ENCODE assay signal across 8 mouse cellular contexts in genomic region chr1:105989640-105989984, GRCm38 (mm10). TPM values are rescaled to one million over a fixed set of nuclear protein-coding genes. Genes with fewer than 3 reads are reported as not detected.
DNase-seq lines count a peak whose midpoint lies in the region; ATAC-seq and TF ChIP-seq lines count a peak whose summit lies in the region.

No protein-coding gene starts in this region.

- H3K4me2 ChIP-seq in midbrain, embryonic 14.5 days (ENCODE audit: low read length): peak overlapping the region; percentile 99

- H3K4me1 ChIP-seq in embryonic facial prominence, embryonic 10.5 days: peaks cover 42% of the 10 kb centered on the region
- H3K4me1 ChIP-seq in midbrain, embryonic 14.5 days (ENCODE audit: control insufficient read depth, insufficient read depth, low read length): peaks cover 23% of the 10 kb centered on the region

- peaks cover 14% of the 10 kb centered on the region; the same call in 1 of the 2 replicates for H3K27me3 ChIP-seq in embryonic facial prominence, embryonic 10.5 days (replicated peaks; ENCODE audit: low read depth, poor library complexity, severe bottlenecking)
- no peaks in the 10 kb centered on the region for H3K27me3 ChIP-seq in midbrain, embryonic 14.5 days (ENCODE audit: control insufficient read depth, insufficient read depth, low read length)

- ATAC-seq in inflammation-experienced regulatory T-cells, adult 6 months: peak; percentile 0
- peak; percentile 7 for ATAC-seq in midbrain, embryonic 14.5 days (ENCODE audit: low FRiP score, low TSS enrichment)
- no peak for ATAC-seq in activated CD4-positive, CD25-positive, alpha-beta regulatory T cell, adult 4 months
- ATAC-seq in erythroid progenitor cell, adult 5-6 weeks (replicated peaks; ENCODE audit: low FRiP score, poor library complexity, severe bottlenecking): no peak

- no peaks in the 10 kb centered on the region for H3K9me3 ChIP-seq in embryonic facial prominence, embryonic 10.5 days
- H3K9me3 ChIP-seq in midbrain, embryonic 14.5 days (ENCODE audit: control insufficient read depth, low read length): no peaks in the 10 kb centered on the region

- H3K4me3 ChIP-seq in left cerebral cortex, adult 2 months: peak overlapping the region; percentile 76
- H3K4me3 ChIP-seq in embryonic facial prominence, embryonic 10.5 days: peak overlapping the region; percentile 88
- peak overlapping the region; percentile 80 for H3K4me3 ChIP-seq in midbrain, embryonic 14.5 days (replicated peaks; ENCODE audit: low read depth, low read length)

- no peak for TF ChIP-seq CTCF in left cerebral cortex, adult 2 months (IDR thresholded peaks at IDR 0.05)

- intact Hi-C loops in left cerebral cortex, adult 2 months (cut with DNase I): no loop called here

- whole genome bisulfite sequencing in embryonic facial prominence, embryonic 10.5 days: 1% methylated on average over 13 of the region's 13 CpGs
- 2% methylated on average over 13 of the region's 13 CpGs for WGBS in midbrain, embryonic 14.5 days

- no peak for DNase-seq in left cerebral cortex, adult 2 months (ENCODE audit: extremely low spot score in 1 of 2, low spot score in 2 of 2)
- DNase-seq in left cerebral cortex, adult 8-10 months (ENCODE audit: low spot score in 2 of 2): no peak
- no peak for DNase-seq in embryonic facial prominence, embryonic 10.5 days (ENCODE audit: low spot score)
- DNase-seq in midbrain, embryonic 14.5 days: no peak
- DNase-seq in cerebellum, postnatal 25 days: no peak

- H3K9ac ChIP-seq in midbrain, embryonic 14.5 days (replicated peaks; ENCODE audit: low read length): peak overlapping the region; percentile 72

- H3K36me3 ChIP-seq in embryonic facial prominence, embryonic 10.5 days (replicated peaks): no peaks in the 10 kb centered on the region
- H3K36me3 ChIP-seq in midbrain, embryonic 14.5 days (ENCODE audit: control insufficient read depth, insufficient read depth, low read length): no peaks in the 10 kb centered on the region

- H3K27ac ChIP-seq in left cerebral cortex, adult 2 months: peak overlapping the region; percentile 71
- H3K27ac ChIP-seq in embryonic facial prominence, embryonic 10.5 days (replicated peaks): peak overlapping the region; percentile 91
- no peak overlapping the region for H3K27ac ChIP-seq in midbrain, embryonic 14.5 days (replicated peaks; ENCODE audit: low read depth, low read length)

RNA-seq across cellular contexts. Expression of gene Zcchc2, which starts 0.6 kb away (rescaled TPM):
- 10 to 100 TPM; 23.2 to 26.4 TPM for total RNA-seq in left cerebral cortex, adult 2 months (2021)
- total RNA-seq in left cerebral cortex, adult 8-10 months (2022): 10 to 100 TPM; 20.5 to 26.4 (median 22.2) TPM
- polyA plus RNA-seq in embryonic facial prominence, embryonic 10.5 days (2016; fragmentation: Nextera tagmentation; extraction: Ambion mirVana): 1.9 and 2.3 TPM in 2 replicates
- 1 to 10 TPM; 5.6 to 9.4 (median 6.8) TPM for polyA plus RNA-seq in inflammation-experienced regulatory T-cells, adult 6 months (2017; shearing (Covaris generic))
- 2.6 and 2.8 TPM in 2 replicates for polyA plus RNA-seq in midbrain, embryonic 14.5 days (2014; fragmentation: Nextera tagmentation; extraction: Ambion mirVana)
- 1 to 10 TPM; 7.0 to 8.5 TPM for polyA plus RNA-seq in activated CD4-positive, CD25-positive, alpha-beta regulatory T cell, adult 4 months (2017; shearing (Covaris generic))
- 6.1 and 8.4 TPM in 2 replicates for total RNA-seq in erythroid progenitor cell, adult 5-6 weeks (2015; ENCODE audit: low replicate concordance)
- total RNA-seq in erythroid progenitor cell, adult 5-6 weeks (2017; ENCODE audit: low replicate concordance): 4.7 and 5.1 TPM in 2 replicates

Comparison
In these comparisons a context has a peak if more than half of its experiments do, and no peak if none do; other contexts are left out.
1. ATAC-seq: peak in inflammation-experienced regulatory T-cells, adult 6 months (single experiment) and midbrain, embryonic 14.5 days (single experiment); none in activated CD4-positive, CD25-positive, alpha-beta regulatory T cell, adult 4 months (single experiment) and erythroid progenitor cell, adult 5-6 weeks (single experiment).
2. Peak in every context shown above with its lines, with median percentiles within 50 percentile points of each other: H3K4me3 ChIP-seq.